Mouse (Mus musculus): ENCODE measurements around the gene Fhdc1. TPM values are rescaled to one million over a fixed set of nuclear protein-coding genes. Genes with fewer than 3 reads are reported as not detected.
A peak's percentile ranks its signal among the peaks of the same experiment; 100 is the strongest.

Gene Fhdc1
- total RNA-seq, 1 experiment from 2014 or later: 17.5 TPM

DNA sequence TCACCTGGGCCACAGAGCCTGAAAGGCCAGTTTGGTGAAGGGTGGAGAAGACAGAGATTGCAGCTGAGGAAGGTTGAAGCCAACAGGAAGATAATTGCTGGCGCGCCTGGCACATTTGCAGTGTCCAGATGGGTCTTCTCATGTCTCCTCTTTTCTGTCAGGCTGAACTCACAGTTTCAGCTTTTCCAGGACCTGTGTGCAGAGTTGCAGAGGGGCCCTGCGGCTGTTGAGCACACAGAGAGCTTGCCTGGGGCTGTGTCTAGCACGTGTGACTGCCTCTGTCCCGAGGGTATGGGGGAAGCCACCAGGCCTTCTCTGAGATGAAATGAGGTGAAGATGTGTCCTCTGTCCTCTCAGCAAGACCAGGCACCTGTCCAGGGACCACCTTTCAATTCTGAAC, 49.0 kb downstream of the Fhdc1 start:
- DNase-seq: no peak

DNA sequence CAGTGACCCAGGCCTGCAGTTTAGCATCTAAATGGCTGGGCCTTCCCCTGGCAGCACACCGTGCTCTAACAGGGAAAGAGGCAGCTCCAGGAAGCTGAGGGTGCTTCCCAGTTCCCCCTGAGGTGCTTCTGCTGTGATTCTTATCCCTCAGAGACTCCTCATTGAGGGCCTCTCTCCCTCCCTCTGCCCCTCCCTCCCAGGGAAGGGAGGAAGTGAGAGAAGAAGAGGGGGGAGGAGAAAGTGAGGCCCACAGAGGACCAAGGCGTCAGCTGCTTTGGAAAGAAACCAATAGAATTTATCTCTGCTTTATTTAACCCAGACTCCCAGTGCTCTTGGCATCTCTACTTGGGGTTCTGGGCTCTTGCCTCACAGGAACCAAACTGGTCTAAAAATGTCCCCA, 50.1 kb downstream of the Fhdc1 start:
- DNase-seq: no peak

DNA sequence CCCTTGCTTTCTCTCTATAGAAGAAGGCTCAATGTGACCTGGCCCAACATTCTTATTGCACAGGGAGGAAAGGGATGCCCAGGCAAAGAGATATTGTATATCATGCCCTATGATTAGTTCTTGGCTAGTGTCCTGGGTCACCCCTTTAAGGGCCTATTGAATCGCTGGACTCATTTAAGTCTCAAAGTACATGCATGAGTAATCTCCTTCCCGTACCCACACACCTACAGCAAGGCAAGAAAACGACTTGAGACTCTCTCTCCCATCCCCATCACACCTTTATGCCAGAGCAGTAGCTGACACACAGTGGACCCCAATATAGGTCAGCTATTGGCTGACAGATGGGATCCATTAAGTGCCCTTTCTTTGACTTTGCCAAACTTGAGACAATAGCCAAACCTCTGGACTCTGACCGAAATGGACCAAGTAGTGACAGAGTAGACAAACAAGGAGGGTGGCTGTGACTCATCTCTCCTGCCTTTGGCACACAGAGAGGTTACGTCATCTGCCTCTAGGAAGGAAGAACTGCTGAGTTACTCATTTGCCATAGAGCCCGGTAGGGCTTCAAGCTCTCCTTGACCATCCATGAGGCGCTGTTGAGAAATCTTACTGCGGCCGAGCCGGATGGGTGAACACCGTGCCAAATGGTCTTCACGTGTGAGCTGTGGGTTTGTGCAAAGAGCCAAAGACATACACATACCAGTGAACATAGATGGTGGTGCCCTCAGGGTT, 51.1 kb downstream of the Fhdc1 start:
- DNase-seq: peak; percentile 51

DNA sequence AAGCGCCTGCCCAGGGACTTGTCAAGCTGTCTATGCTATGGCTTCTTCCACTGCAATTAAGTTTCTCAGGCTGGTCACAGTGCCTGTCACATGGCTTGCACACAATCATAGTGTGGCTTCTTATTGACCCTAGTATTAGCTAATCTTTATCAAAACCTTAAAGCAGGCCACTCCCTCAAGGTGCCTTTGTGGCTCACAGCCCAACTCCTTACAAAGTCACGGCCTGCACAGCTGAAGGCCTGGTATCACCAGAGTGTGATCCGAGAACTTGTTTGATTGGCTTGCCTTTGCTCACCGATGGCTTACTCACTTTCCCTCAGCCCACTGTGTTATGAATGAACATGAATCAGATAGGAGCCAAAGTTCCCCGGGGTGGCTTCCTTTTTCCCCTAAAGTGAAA, 52.5 kb downstream of the Fhdc1 start:
- DNase-seq: no peak

DNA sequence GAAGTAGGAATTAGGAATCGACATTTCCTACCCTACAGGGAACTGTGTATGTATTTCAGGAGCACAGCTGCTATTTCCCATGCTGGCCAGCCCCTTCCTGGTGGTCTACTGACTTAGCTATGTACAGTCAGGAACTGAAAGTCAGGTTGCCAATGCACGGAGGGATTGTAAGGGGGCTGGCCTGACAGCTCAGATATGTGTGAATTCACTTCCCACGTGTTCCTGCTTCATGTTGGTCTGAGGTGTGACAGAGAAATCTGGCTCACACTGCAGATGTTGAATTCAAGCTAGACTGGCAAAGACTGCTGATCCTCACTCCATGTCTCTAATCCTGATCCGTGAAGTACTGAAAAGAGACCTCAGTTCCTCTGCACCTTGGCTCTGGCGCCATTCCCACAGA, 57.9 kb downstream of the Fhdc1 start:
- no peak for DNase-seq

- no peak for DNase-seq
Observed at GRCm38 (mm10) chr3:84413868-84414267, 66.4 kb downstream of the Fhdc1 start.

- DNase-seq: no peak
Observed at GRCm38 (mm10) chr3:84412920-84413319, 67.3 kb downstream of the Fhdc1 start.

- no peak for DNase-seq
Observed at GRCm38 (mm10) chr3:84409474-84409862, 70.8 kb downstream of the Fhdc1 start.

DNA sequence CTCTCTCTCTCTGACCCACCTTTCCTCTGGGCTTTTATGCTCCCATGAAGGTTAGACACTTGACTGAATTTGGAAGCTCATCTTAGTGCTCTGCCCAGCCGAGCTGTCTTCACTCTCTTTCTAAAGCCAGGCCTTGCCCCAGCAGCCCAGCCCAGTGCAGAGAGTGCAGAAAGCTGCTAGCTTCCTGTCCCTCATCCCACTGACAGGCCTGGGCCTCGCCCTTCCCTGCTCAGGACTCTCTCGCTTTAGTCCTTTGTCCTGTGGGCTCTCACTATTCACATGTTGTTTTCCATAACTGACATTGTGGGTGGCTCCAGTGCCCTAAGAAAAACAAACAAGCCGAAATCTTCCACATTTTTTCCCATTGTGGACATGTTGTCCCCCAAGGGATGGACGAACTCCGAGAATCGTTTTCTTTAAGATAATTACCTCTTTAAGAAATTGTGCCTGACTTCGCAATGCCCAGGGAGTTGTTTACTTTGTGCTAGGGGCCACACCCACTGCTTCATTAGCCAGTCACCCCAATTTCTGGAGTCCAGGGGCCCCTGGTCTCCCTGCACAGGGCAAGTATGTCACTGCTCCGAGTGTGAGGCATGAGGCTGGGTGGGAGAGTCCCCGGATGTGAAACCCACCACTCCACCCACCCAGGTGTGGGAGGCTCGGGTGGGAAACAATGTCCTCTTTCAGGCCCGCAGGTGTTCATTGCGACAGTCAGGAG, 71.3 kb downstream of the Fhdc1 start:
- no peak for DNase-seq

DNA sequence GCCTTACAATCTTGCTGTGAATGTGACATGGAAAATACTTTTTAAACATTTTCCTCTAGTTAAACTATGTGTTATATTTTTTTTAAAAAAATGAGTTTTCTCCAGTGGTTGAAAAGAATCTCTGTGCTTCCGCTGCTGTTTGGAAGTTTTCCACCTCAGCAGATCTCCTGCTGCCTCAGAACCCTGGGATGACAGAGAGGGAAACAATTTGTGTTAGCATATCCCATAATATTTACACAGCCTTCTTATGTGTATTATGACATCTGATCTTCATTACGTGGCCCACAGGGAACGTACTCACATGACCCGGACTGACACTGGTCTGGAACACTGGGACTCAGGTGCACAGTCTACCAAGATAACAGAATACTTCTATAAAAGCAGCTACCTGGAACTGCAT, 74.7 kb downstream of the Fhdc1 start:
- no peak for DNase-seq

- DNase-seq: no peak
Observed at GRCm38 (mm10) chr3:84403389-84403788, 76.8 kb downstream of the Fhdc1 start.

- DNase-seq: no peak
Observed at GRCm38 (mm10) chr3:84402716-84403115, 77.5 kb downstream of the Fhdc1 start.

- DNase-seq: no peak
Observed at GRCm38 (mm10) chr3:84397976-84398375, 82.3 kb downstream of the Fhdc1 start.

- DNase-seq: no peak
Observed at GRCm38 (mm10) chr3:84396240-84396639, 84.0 kb downstream of the Fhdc1 start.

DNA sequence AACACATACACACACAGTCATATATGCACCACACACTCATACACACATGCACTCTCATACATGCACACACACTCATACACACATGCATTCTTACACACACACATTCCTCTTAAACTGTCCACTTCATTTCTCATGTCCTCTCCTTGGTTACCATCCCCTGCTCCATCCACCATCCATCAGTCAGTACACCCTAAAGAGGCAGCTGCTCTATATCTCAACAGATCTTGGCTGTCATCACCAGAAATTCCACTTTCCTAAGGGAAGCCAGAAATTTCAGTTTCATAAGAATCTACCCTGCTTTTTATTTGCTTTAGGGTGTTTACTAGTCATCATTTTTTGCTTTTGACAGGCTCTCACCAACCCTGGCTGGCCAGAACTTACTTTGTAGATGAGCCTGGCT, 84.4 kb downstream of the Fhdc1 start:
- DNase-seq: no peak

GRCm38 (mm10) chr3:84394841-84395447, 85.3 kb downstream of the Fhdc1 start:
- peak; percentile 27 for DNase-seq

Other genes starting within 250 kb of the Fhdc1 start
- 71.7 and 83.1 TPM in 2 replicates for gene Trim2, start 173.6 kb downstream of the Fhdc1 start, total RNA-seq (2021)
- 48.2 and 58.0 TPM in 2 replicates for gene Arfip1, start 102.2 kb upstream of the Fhdc1 start, total RNA-seq (2021)
- gene Tigd4, start 113.1 kb upstream of the Fhdc1 start, total RNA-seq (2021): 0.18 TPM in 1 of 2 replicates, not detected in the other
- gene Tmem154, start 185.8 kb upstream of the Fhdc1 start, total RNA-seq (2021): 4.5 and 13.2 TPM in 2 replicates

Measured in adrenal gland, postnatal 25 days (tissue).